Mouse (Mus musculus): ENCODE results near the gene F10. TPM values are rescaled to one million over a fixed set of nuclear protein-coding genes. Genes with fewer than 3 reads are reported as not detected.
"Not testable (repeated sequence)": the region's sequence is repeated elsewhere in the genome, so short reads cannot be mapped to it uniquely, and the experiment has no call there.

The F10 gene
- total RNA-seq, 2 experiments from 2014 or later: 0.21 TPM; not detected in 1

GRCm38 (mm10) chr8:13060441-13061150 is 23.5 kb downstream of the F10 start, which contains the start of gene Proz:
Gene Proz, plus strand, starts transcription at chr8:13060914.
- DNase-seq (ENCODE audit: low spot score): no peak

- no peak for DNase-seq (ENCODE audit: low spot score)
Observed at GRCm38 (mm10) chr8:13063112-13063511, 26.0 kb downstream of the F10 start.

GRCm38 (mm10) chr8:13073255-13073654 is 36.1 kb downstream of the F10 start:
- no peak for DNase-seq (ENCODE audit: low spot score)

- no peak for DNase-seq (ENCODE audit: low spot score)
Observed at GRCm38 (mm10) chr8:13075044-13075443, 37.9 kb downstream of the F10 start.

- DNase-seq (ENCODE audit: low spot score): not testable (repeated sequence)
Observed at GRCm38 (mm10) chr8:13075579-13075978, 38.5 kb downstream of the F10 start.

GRCm38 (mm10) chr8:13077542-13077941 is 40.4 kb downstream of the F10 start:
- DNase-seq (ENCODE audit: low spot score): no peak

- DNase-seq (ENCODE audit: low spot score): peak; percentile 93
Observed at GRCm38 (mm10) chr8:13104691-13105086, 67.6 kb downstream of the F10 start.

GRCm38 (mm10) chr8:13105087-13105881 is 68.2 kb downstream of the F10 start, which contains the start of the genes Pcid2 and Cul4a:
Gene Pcid2, minus strand, starts transcription at chr8:13105459.
Gene Cul4a, plus strand, starts transcription at chr8:13105621.
- peak; percentile 96 for DNase-seq (ENCODE audit: low spot score)

- peak; percentile 24 for DNase-seq (ENCODE audit: low spot score)
Observed at GRCm38 (mm10) chr8:13105908-13106551, 68.9 kb downstream of the F10 start.

Other genes with a start within 250 kb of the F10 start
- gene Mcf2l, start 163.5 kb upstream of the F10 start, total RNA-seq (2021): 10 to 100 TPM; 21.3 to 32.8 TPM
- under 1 TPM in 1 of 2 experiments, not detected in 1; 0.11 TPM for gene F7, start 11.3 kb upstream of the F10 start, total RNA-seq (2021)
- gene Proz, start 23.6 kb downstream of the F10 start, total RNA-seq (2021): not detected
- 1 to 10 TPM; 6.9 to 7.3 TPM for gene Pcid2, start 68.2 kb downstream of the F10 start, total RNA-seq (2021)
- 10 to 100 TPM; 67.0 to 69.3 TPM for gene Cul4a, start 68.3 kb downstream of the F10 start, total RNA-seq (2021)
- 100 to 1,000 TPM; 401 to 443 TPM for gene Lamp1, start 121.9 kb downstream of the F10 start, total RNA-seq (2021)
- 10 to 100 TPM; 11.5 to 15.0 TPM for gene Grtp1, start 163.3 kb downstream of the F10 start, total RNA-seq (2021)
- 10 to 100 TPM; 59.2 to 95.8 TPM for gene Adprhl1, start 216.9 kb downstream of the F10 start, total RNA-seq (2021)

Measured in gastrocnemius, adult 18-20 months (tissue).